ENCODE assay signal across 14 mouse cellular contexts in genomic region chr8:12711623-12712022, GRCm38 (mm10). TPM values are rescaled to one million over a fixed set of nuclear protein-coding genes. Genes with fewer than 3 reads are reported as not detected.
A peak's percentile ranks its signal among the peaks of the same experiment; 100 is the strongest.
DNase-seq lines count a peak whose midpoint lies in the region; ATAC-seq lines count a peak whose summit lies in the region.
"Had no signal": no experiment of that assay in that cellular context is flagged by ENCODE, and none has a peak within 500 bp of the region (broad histone marks: within the 10 kb centered on the region; RNA-seq: fewer than 3 reads in every experiment).

No protein-coding gene starts in this region.

- H3K27me3 ChIP-seq in kidney, embryonic 14.5 days (ENCODE audit: control insufficient read depth, insufficient read depth, low read length): peaks cover 3% of the 10 kb centered on the region
- H3K27me3 ChIP-seq: midbrain, embryonic 12.5 days had no signal

- no peak overlapping the region for H3K9ac ChIP-seq in kidney, embryonic 14.5 days (ENCODE audit: low read depth, low read length)
- H3K9ac ChIP-seq: midbrain, embryonic 12.5 days had no signal

- no peaks in the 10 kb centered on the region for H3K36me3 ChIP-seq in kidney, embryonic 14.5 days (ENCODE audit: control insufficient read depth, insufficient read depth, low read length)
- H3K36me3 ChIP-seq: midbrain, embryonic 12.5 days had no signal

- no peak overlapping the region for H3K4me2 ChIP-seq in kidney, embryonic 14.5 days (replicated peaks; ENCODE audit: low read depth, low read length)
- H3K4me2 ChIP-seq: midbrain, embryonic 12.5 days had no signal

- no peak for ATAC-seq in kidney, embryonic 14.5 days (ENCODE audit: low FRiP score, low TSS enrichment)
- peak; percentile 56 for ATAC-seq in common myeloid progenitor, adult 5-6 weeks (replicated peaks; ENCODE audit: low read depth, poor library complexity, severe bottlenecking)
- ATAC-seq: forebrain, embryonic 16.5 days had no signal

- DNase-seq in kidney, postnatal 36 days: peak; percentile 21 to 38
- DNase-seq in adrenal gland, adult 2 months: peak; percentile 77
- DNase-seq in lung, postnatal 36 days: peak; percentile 60
- DNase-seq in heart, postnatal 14 days: no peak
- DNase-seq in thymus, postnatal 10 days (ENCODE audit: low spot score in 2 of 2): no peak
- DNase-seq in urinary bladder, adult 2 months (ENCODE audit: low spot score): no peak
- DNase-seq: cerebellum, adult 11-12 months; gastrocnemius, postnatal 36 days; thymus, postnatal 14 days had no signal

- H3K9me3 ChIP-seq in kidney, embryonic 14.5 days (ENCODE audit: control insufficient read depth, low read length): no peaks in the 10 kb centered on the region
- H3K9me3 ChIP-seq: midbrain, embryonic 12.5 days had no signal

- 72% methylated on average over 7 of the region's 7 CpGs for WGBS in kidney, embryonic 14.5 days

- H3K4me3 ChIP-seq in kidney, embryonic 14.5 days (ENCODE audit: low read length): no peak overlapping the region
- H3K4me3 ChIP-seq: layer of hippocampus, adult 2 months; midbrain, embryonic 12.5 days had no signal

- intact Hi-C loops in heart, postnatal 14 days (cut with DNase I): no loop called here

- H3K4me1 ChIP-seq in kidney, embryonic 14.5 days (ENCODE audit: control insufficient read depth, insufficient read depth, low read length): no peaks in the 10 kb centered on the region
- H3K4me1 ChIP-seq: midbrain, embryonic 12.5 days had no signal

- no peak overlapping the region for H3K27ac ChIP-seq in kidney, embryonic 14.5 days (ENCODE audit: low read depth, low read length)
- H3K27ac ChIP-seq: layer of hippocampus, adult 2 months; midbrain, embryonic 12.5 days had no signal

RNA-seq across cellular contexts. Expression of gene Tubgcp3, which starts 39.6 kb away (rescaled TPM):
- polyA plus RNA-seq in kidney, embryonic 14.5 days (2014; fragmentation: Nextera tagmentation; extraction: Ambion mirVana): 33.4 and 52.7 TPM in 2 replicates
- 10 to 100 TPM; 26.8 to 28.6 TPM for total RNA-seq in adrenal gland, adult 2 months (2021)
- polyA plus RNA-seq in adrenal gland, adult 2 months (2012; rRNA removed): 44.8 and 60.2 TPM in 2 replicates
- 45.1 and 49.9 TPM in 2 replicates for total RNA-seq in common myeloid progenitor, adult 5-6 weeks (2017)
- 10 to 100 TPM; 15.5 to 16.0 TPM for total RNA-seq in heart, postnatal 14 days (2021)
- 46.2 and 57.2 TPM in 2 replicates for polyA plus RNA-seq in urinary bladder, adult 2 months (2012; rRNA removed)

RNA-seq across cellular contexts. Expression of gene Atp11a, which starts 45.2 kb away (rescaled TPM):
- polyA plus RNA-seq in kidney, embryonic 14.5 days (2014; fragmentation: Nextera tagmentation; extraction: Ambion mirVana): 16.8 and 18.5 TPM in 2 replicates
- total RNA-seq in adrenal gland, adult 2 months (2021): 100 to 1,000 TPM; 124 to 139 TPM
- 101 and 103 TPM in 2 replicates for polyA plus RNA-seq in adrenal gland, adult 2 months (2012; rRNA removed)
- total RNA-seq in common myeloid progenitor, adult 5-6 weeks (2017): 6.8 and 9.4 TPM in 2 replicates
- 10 to 100 TPM; 80.4 to 85.6 TPM for total RNA-seq in heart, postnatal 14 days (2021)
- 89.0 and 90.9 TPM in 2 replicates for polyA plus RNA-seq in urinary bladder, adult 2 months (2012; rRNA removed)

Comparison
In these comparisons a context has a peak if more than half of its experiments do, and no peak if none do; other contexts are left out.
1. DNase-seq: peak in kidney, postnatal 36 days (2 of 2), adrenal gland, adult 2 months (single experiment) and lung, postnatal 36 days (single experiment); none in heart, postnatal 14 days (0 of 2), thymus, postnatal 10 days (0 of 2) and urinary bladder, adult 2 months (single experiment).